In genomic region chr16:33344379-33344778, GRCm38 (mm10) we compare ENCODE assay signal across 7 mouse cellular contexts. TPM values are rescaled to one million over a fixed set of nuclear protein-coding genes. Genes with fewer than 3 reads are reported as not detected.
DNase-seq lines count a peak whose midpoint lies in the region; ATAC-seq lines count a peak whose summit lies in the region.

No protein-coding gene starts in this region.

- intact Hi-C loops in left cerebral cortex, postnatal 10 days (cut with DNase I): no loop called here

- DNase-seq in 416B (ENCODE audit: low read depth): peak; percentile 61
- peak; percentile 35 for DNase-seq in CD4-positive, CD25-positive, alpha-beta regulatory T cell, adult 2 months (ENCODE audit: low read depth, low spot score)
- DNase-seq in frontal cortex, adult 2 months (ENCODE audit: extremely low spot score in 1 of 2, low spot score in 1 of 2): peak; percentile 81 to 84
- peak; percentile 52 to 54 for DNase-seq in left cerebral cortex, postnatal 10 days (ENCODE audit: extremely low spot score in 1 of 2, low spot score in 2 of 2)
- no peak for DNase-seq in natural killer cell, adult 2 months (ENCODE audit: low spot score in 2 of 2)
- no peak for DNase-seq in heart, adult 8-10 months (ENCODE audit: low spot score)

- ATAC-seq in granulocyte monocyte progenitor cell, adult 5-6 weeks (replicated peaks; ENCODE audit: poor library complexity, severe bottlenecking): no peak

RNA-seq across cellular contexts. Expression of gene Zfp148, which starts 36.3 kb away (rescaled TPM):
- 30.7 and 33.2 TPM in 2 replicates for polyA plus RNA-seq in frontal cortex, adult 2 months (2012; rRNA removed)
- 10 to 100 TPM; 86.2 to 99.7 TPM for total RNA-seq in left cerebral cortex, postnatal 10 days (2021)
- total RNA-seq in granulocyte monocyte progenitor cell, adult 5-6 weeks (2014; fragmentation: Nextera tagmentation): 36.2 and 43.3 TPM in 2 replicates
- total RNA-seq in granulocyte monocyte progenitor cell, adult 5-6 weeks (2017): 27.2 and 28.6 TPM in 2 replicates
- total RNA-seq in heart, adult 8-10 months (2022): 10 to 100 TPM; 37.2 to 41.2 (median 38.7) TPM

Comparison
In these comparisons a context has a peak if more than half of its experiments do, and no peak if none do; other contexts are left out.
1. DNase-seq: peak in 416B (single experiment), CD4-positive, CD25-positive, alpha-beta regulatory T cell, adult 2 months (single experiment), frontal cortex, adult 2 months (2 of 2) and left cerebral cortex, postnatal 10 days (2 of 2); none in natural killer cell, adult 2 months (0 of 2) and heart, adult 8-10 months (single experiment).